Mouse (Mus musculus) cerebellum, adult 2 months (tissue): Measurements from ENCODE around the gene Anxa6.

ENCODE experiments used
- CTCF ChIP-seq: fragments of 200-500 bp; IDR thresholded peaks from 2 replicates; pipeline ENCODE4 v1.5.1; 2011; ENCODE audit warnings: low read depth, mild to moderate bottlenecking, control low read depth, low read length, moderate library complexity, borderline replicate concordance; ENCODE audit not compliant: insufficient read depth
- POLR2A ChIP-seq: fragments of 200-500 bp; IDR thresholded peaks from 2 replicates; pipeline ENCODE4 v1.6.1; 2011; ENCODE audit warnings: low read length, control low read depth, borderline replicate concordance; ENCODE audit not compliant: insufficient read depth

- no peak for TF ChIP-seq CTCF
- no peak for TF ChIP-seq POLR2A
Measured at GRCm38 (mm10) chr11:54934198-54934597, 99.0 kb downstream of the Anxa6 start.
